Mouse (Mus musculus) lung, adult 10 weeks (tissue): ENCODE data around the gene Nsa2. TPM values are rescaled to one million over a fixed set of nuclear protein-coding genes. Genes with fewer than 3 reads are reported as not detected.

ENCODE experiments used
- polyA plus RNA-seq: library from polyadenylated mRNA; stranded (reverse); fragments of 350-450 nt; fragmentation: Illumina TruSeq; extraction: RNeasy Lipid Tissue Mini Kit (QIAGEN cat#74804); gene quantifications from one replicate; pipeline ENCODE4 v1.2.3, GENCODE M21; 2014; ENCODE audit warnings: low read depth, low replicate concordance; ENCODE audit not compliant: insufficient read depth

Gene Nsa2
- polyA plus RNA-seq = 90.8 TPM

DNA sequence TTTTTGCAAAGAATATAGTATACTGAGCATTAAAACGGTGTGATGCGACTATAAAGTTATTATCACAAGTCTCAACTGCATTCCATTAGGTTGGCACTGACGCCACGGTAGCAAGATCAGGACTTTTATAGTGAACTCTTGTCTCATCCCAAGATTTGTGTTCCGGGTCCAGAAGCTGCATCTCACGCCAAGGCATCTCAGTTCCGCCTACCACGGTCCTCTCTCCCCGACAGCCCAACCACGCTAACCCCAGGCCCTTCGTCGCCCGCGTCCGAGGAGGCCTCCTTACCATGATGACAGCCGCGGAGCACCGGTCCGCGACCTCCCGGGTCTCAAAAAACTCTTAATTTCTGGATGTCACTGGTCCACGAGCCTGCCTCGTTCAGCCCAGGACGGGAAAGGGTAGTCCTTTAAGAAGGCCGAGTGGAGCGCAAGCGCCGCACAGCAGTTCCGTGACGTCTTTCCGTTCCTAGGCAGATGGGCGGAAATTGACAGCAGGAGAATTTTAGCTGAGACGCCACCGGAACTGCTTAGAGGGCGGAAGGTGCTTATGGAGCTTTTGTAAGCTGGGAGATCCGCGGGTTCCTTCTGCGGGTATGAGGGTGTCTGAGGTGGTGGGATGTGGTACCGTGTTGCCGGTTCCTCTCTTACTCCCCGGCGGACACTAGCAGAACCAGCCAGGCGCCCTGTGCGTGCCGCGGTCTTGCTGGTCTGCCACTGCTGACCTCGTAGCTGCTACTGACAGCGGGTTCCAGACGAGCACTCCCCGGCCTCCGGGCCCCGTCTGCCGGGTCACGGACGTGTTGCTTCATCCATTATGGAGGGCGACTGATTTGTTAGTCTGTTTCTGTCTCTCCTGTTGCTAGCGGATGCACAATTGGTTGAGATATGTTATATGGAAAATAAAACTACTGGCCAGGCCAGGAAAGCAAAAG is at the start of gene Nsa2, which contains the start of gene Gfm2:
Gene Nsa2, minus strand, starts transcription at position 472 of the 935 bp plus-strand sequence.
Gene Gfm2, plus strand, starts transcription at position 472 of the 935 bp plus-strand sequence.

DNA sequence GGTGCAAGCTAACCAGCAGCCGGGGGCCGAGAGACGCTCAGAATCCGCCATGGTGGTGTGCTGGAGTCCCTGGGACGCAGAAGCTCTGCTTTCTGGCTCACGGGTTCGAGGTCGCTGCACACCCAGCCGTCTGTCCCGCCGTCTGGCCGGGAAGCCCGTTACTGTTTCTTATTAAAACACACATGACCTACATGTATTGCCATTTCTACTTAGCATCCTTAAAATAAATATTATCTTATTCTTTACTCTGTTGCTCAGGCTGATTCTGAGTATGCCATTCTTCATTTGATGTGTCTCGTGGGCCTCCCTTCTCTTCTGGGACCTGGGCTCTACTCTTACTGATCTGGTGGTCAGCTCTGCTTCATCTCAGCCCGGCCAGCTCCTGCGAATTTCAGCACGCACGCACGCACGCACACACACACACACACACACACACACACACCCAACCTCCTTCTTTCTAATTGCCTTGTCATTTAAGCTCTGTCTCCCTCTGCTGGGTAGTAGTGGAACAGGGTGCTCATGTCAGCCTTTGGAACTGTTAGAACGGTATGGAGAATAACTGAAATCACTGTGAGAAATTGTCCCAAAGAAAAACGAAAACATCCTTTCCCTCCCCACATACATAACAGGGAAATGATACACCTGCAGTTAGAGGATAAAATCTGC is 38.4 kb downstream of the Nsa2 start, which contains the start of gene Gm6169:
Gene Gm6169, minus strand, starts transcription at position 51 of the 666 bp plus-strand sequence.

Other genes starting within 250 kb of the Nsa2 start
- 0.04 TPM for gene Gcnt4, start 213.2 kb downstream of the Nsa2 start, polyA plus RNA-seq
- not detected for gene 1700029F12Rik, start 103.6 kb downstream of the Nsa2 start, polyA plus RNA-seq
- gene Fam169a, start 70.7 kb downstream of the Nsa2 start, polyA plus RNA-seq = 0.04 TPM
- gene Gm6169, start 38.7 kb downstream of the Nsa2 start, polyA plus RNA-seq = 3.1 TPM
- gene Gfm2, start within 50 bp of the Nsa2 start, polyA plus RNA-seq = 7.7 TPM
- 49.8 TPM for gene Hexb, start 60.4 kb upstream of the Nsa2 start, polyA plus RNA-seq
- gene Enc1, start 103.2 kb upstream of the Nsa2 start, polyA plus RNA-seq = 4.3 TPM